Comparison of ENCODE assay signal across 20 mouse cellular contexts in genomic region chr11:96313134-96313533, GRCm38 (mm10). TPM values are rescaled to one million over a fixed set of nuclear protein-coding genes. Genes with fewer than 3 reads are reported as not detected.
DNase-seq lines count a peak whose midpoint lies in the region; ATAC-seq lines count a peak whose summit lies in the region.
"Had no signal": no experiment of that assay in that cellular context is flagged by ENCODE, and none has a peak within 500 bp of the region (broad histone marks: within the 10 kb centered on the region; RNA-seq: fewer than 3 reads in every experiment).

No protein-coding gene starts in this region.

- ATAC-seq in lung, embryonic 15.5 days (ENCODE audit: borderline replicate concordance, extremely low read depth, low FRiP score, low TSS enrichment) = no peak
- ATAC-seq in hindbrain, embryonic 15.5 days (ENCODE audit: low FRiP score, low read depth) = no peak
- ATAC-seq in intestine, embryonic 16.5 days = no peak
- no peak for ATAC-seq in stomach, embryonic 16.5 days (ENCODE audit: insufficient read depth, low FRiP score)
- ATAC-seq: forebrain, embryonic 14.5 days had no signal

- intact Hi-C loops in heart, postnatal 25 days (cut with DNase I) = no loop called here

- peak overlapping the region; percentile 67; the same call in 1 of the 2 replicates for H3K9ac ChIP-seq in lung, embryonic 15.5 days
- peak overlapping the region; percentile 47; the same call in 1 of the 2 replicates for H3K9ac ChIP-seq in hindbrain, embryonic 15.5 days
- peak overlapping the region; percentile 81 for H3K9ac ChIP-seq in intestine, embryonic 16.5 days (ENCODE audit: low read depth, low read length)
- H3K9ac ChIP-seq in stomach, embryonic 16.5 days (ENCODE audit: low read length) = no peak overlapping the region
- H3K9ac ChIP-seq: embryonic facial prominence, embryonic 13.5 days; limb, embryonic 13.5 days; midbrain, embryonic 12.5 days had no signal

- 0 out of 2 replicates have a peak overlapping the region, but pooled peaks have one; percentile 47 for H3K4me3 ChIP-seq in lung, embryonic 15.5 days
- peak overlapping the region; percentile 47 for H3K4me3 ChIP-seq in hindbrain, embryonic 15.5 days
- H3K4me3 ChIP-seq in intestine, embryonic 16.5 days (ENCODE audit: low read length) = 0 out of 2 replicates have a peak overlapping the region, but pooled peaks have one; percentile 50
- H3K4me3 ChIP-seq in stomach, embryonic 16.5 days (replicated peaks; ENCODE audit: low read length) = no peak overlapping the region
- H3K4me3 ChIP-seq: embryonic facial prominence, embryonic 13.5 days; gastrocnemius, adult 2 months; heart, adult 2 months; left cerebral cortex, adult 2 months; limb, embryonic 13.5 days; midbrain, embryonic 12.5 days had no signal

- no peak for DNase-seq in lung, postnatal 10 days
- no peak for DNase-seq in heart, postnatal 25 days (ENCODE audit: low spot score)
- DNase-seq in heart, adult 8-10 months (ENCODE audit: low spot score) = no peak
- DNase-seq: adrenal gland, postnatal 36 days; gastrocnemius, adult 2 months; heart, adult 2 months; heart, postnatal 10 days; lung, postnatal 14 days; thymus, adult 2 months had no signal

- peak overlapping the region; percentile 99 for H3K27ac ChIP-seq in lung, embryonic 15.5 days
- peak overlapping the region; percentile 96 for H3K27ac ChIP-seq in hindbrain, embryonic 15.5 days (replicated peaks)
- peak overlapping the region; percentile 93; the same call in 1 of the 2 replicates for H3K27ac ChIP-seq in intestine, embryonic 16.5 days (ENCODE audit: low read length)
- 0 out of 2 replicates have a peak overlapping the region, but pooled peaks have one; percentile 88 for H3K27ac ChIP-seq in stomach, embryonic 16.5 days (ENCODE audit: low read length)
- H3K27ac ChIP-seq: embryonic facial prominence, embryonic 13.5 days; heart, adult 2 months; left cerebral cortex, adult 2 months; limb, embryonic 13.5 days; midbrain, embryonic 12.5 days had no signal

- H3K36me3 ChIP-seq in lung, embryonic 15.5 days = no peaks in the 10 kb centered on the region
- no peaks in the 10 kb centered on the region for H3K36me3 ChIP-seq in hindbrain, embryonic 15.5 days
- H3K36me3 ChIP-seq in intestine, embryonic 16.5 days (ENCODE audit: control insufficient read depth, insufficient read depth, low read length) = no peaks in the 10 kb centered on the region
- no peaks in the 10 kb centered on the region for H3K36me3 ChIP-seq in stomach, embryonic 16.5 days (ENCODE audit: control insufficient read depth, insufficient read depth, low read length)
- H3K36me3 ChIP-seq: embryonic facial prominence, embryonic 13.5 days; limb, embryonic 13.5 days; midbrain, embryonic 12.5 days had no signal

- H3K4me1 ChIP-seq in lung, embryonic 15.5 days = peaks cover 47% of the 10 kb centered on the region
- peaks cover 12% of the 10 kb centered on the region for H3K4me1 ChIP-seq in hindbrain, embryonic 15.5 days (replicated peaks)
- peaks cover 27% of the 10 kb centered on the region for H3K4me1 ChIP-seq in intestine, embryonic 16.5 days (ENCODE audit: control insufficient read depth, insufficient read depth, low read length)
- H3K4me1 ChIP-seq in stomach, embryonic 16.5 days (ENCODE audit: control insufficient read depth, insufficient read depth, low read length) = peaks cover 9% of the 10 kb centered on the region; the same call in 1 of the 2 replicates
- H3K4me1 ChIP-seq: embryonic facial prominence, embryonic 13.5 days had no signal

- peak overlapping the region; percentile 70 for H3K4me2 ChIP-seq in lung, embryonic 15.5 days
- peak overlapping the region; percentile 59 for H3K4me2 ChIP-seq in hindbrain, embryonic 15.5 days
- H3K4me2 ChIP-seq in intestine, embryonic 16.5 days (ENCODE audit: low read depth, low read length) = peak overlapping the region; percentile 79
- H3K4me2 ChIP-seq in stomach, embryonic 16.5 days (ENCODE audit: low read depth, low read length) = peak overlapping the region; percentile 87
- H3K4me2 ChIP-seq: embryonic facial prominence, embryonic 13.5 days; limb, embryonic 13.5 days; midbrain, embryonic 12.5 days had no signal

- no peaks in the 10 kb centered on the region for H3K9me3 ChIP-seq in lung, embryonic 15.5 days
- no peaks in the 10 kb centered on the region for H3K9me3 ChIP-seq in hindbrain, embryonic 15.5 days
- H3K9me3 ChIP-seq in intestine, embryonic 16.5 days (ENCODE audit: control insufficient read depth, low read length) = no peaks in the 10 kb centered on the region
- H3K9me3 ChIP-seq in stomach, embryonic 16.5 days (replicated peaks; ENCODE audit: control insufficient read depth, low read length) = no peaks in the 10 kb centered on the region
- H3K9me3 ChIP-seq: embryonic facial prominence, embryonic 13.5 days; limb, embryonic 13.5 days; midbrain, embryonic 12.5 days had no signal

- H3K27me3 ChIP-seq in lung, embryonic 15.5 days = peaks cover 82% of the 10 kb centered on the region
- H3K27me3 ChIP-seq in hindbrain, embryonic 15.5 days = peaks cover 78% of the 10 kb centered on the region
- H3K27me3 ChIP-seq in intestine, embryonic 16.5 days (replicated peaks; ENCODE audit: control insufficient read depth, insufficient read depth, low read length) = no peaks in the 10 kb centered on the region
- no peaks in the 10 kb centered on the region; the same call in 1 of the 2 replicates for H3K27me3 ChIP-seq in stomach, embryonic 16.5 days (ENCODE audit: control insufficient read depth, insufficient read depth, low read length)

- WGBS in lung, embryonic 15.5 days = 44% methylated on average over 2 of the region's 2 CpGs
- 20% methylated on average over 2 of the region's 2 CpGs for WGBS in hindbrain, embryonic 15.5 days
- 53% methylated on average over 2 of the region's 2 CpGs for WGBS in intestine, embryonic 16.5 days
- 48% methylated on average over 2 of the region's 2 CpGs for WGBS in stomach, embryonic 16.5 days

RNA-seq across cellular contexts. Expression of gene Hoxb4, which starts 4.9 kb away (rescaled TPM):
- polyA plus RNA-seq in lung, embryonic 15.5 days (2015; fragmentation: Nextera tagmentation; extraction: Ambion mirVana) = 4.3 and 4.4 TPM in 2 replicates
- 3.5 and 3.8 TPM in 2 replicates for polyA plus RNA-seq in hindbrain, embryonic 15.5 days (2015; fragmentation: Nextera tagmentation; extraction: Ambion mirVana)
- polyA plus RNA-seq in intestine, embryonic 16.5 days (2015; fragmentation: Nextera tagmentation; extraction: Ambion mirVana) = 1.8 and 2.0 TPM in 2 replicates
- 2.2 and 2.7 TPM in 2 replicates for polyA plus RNA-seq in stomach, embryonic 16.5 days (2015; fragmentation: Nextera tagmentation; extraction: Ambion mirVana)
- total RNA-seq in heart, postnatal 25 days (2021) = under 1 TPM; 0.57 to 0.59 TPM
- total RNA-seq in heart, adult 8-10 months (2022) = under 1 TPM; 0.35 to 0.63 (median 0.53) TPM
- total RNA-seq: layer of hippocampus, adult 18-20 months; left cerebral cortex, adult 2 months had no signal
- polyA plus RNA-seq: forebrain, embryonic 14.5 days; midbrain, embryonic 12.5 days had no signal

RNA-seq across cellular contexts. Expression of gene Hoxb3, which starts 10.0 kb away (rescaled TPM):
- polyA plus RNA-seq in lung, embryonic 15.5 days (2015; fragmentation: Nextera tagmentation; extraction: Ambion mirVana) = 3.0 and 3.8 TPM in 2 replicates
- 12.8 and 13.2 TPM in 2 replicates for polyA plus RNA-seq in hindbrain, embryonic 15.5 days (2015; fragmentation: Nextera tagmentation; extraction: Ambion mirVana)
- polyA plus RNA-seq in intestine, embryonic 16.5 days (2015; fragmentation: Nextera tagmentation; extraction: Ambion mirVana) = 1.4 and 1.5 TPM in 2 replicates
- polyA plus RNA-seq in stomach, embryonic 16.5 days (2015; fragmentation: Nextera tagmentation; extraction: Ambion mirVana) = 0.99 and 1.5 TPM in 2 replicates
- under 1 TPM; 0.36 to 0.45 TPM for total RNA-seq in heart, postnatal 25 days (2021)
- under 1 TPM; 0.25 to 0.37 (median 0.30) TPM for total RNA-seq in heart, adult 8-10 months (2022)
- total RNA-seq: layer of hippocampus, adult 18-20 months; left cerebral cortex, adult 2 months had no signal
- polyA plus RNA-seq: embryonic facial prominence, embryonic 13.5 days; forebrain, embryonic 14.5 days; midbrain, embryonic 12.5 days had no signal

RNA-seq across cellular contexts. Expression of gene Hoxb5, which starts 10.0 kb away (rescaled TPM):
- polyA plus RNA-seq in lung, embryonic 15.5 days (2015; fragmentation: Nextera tagmentation; extraction: Ambion mirVana) = 46.1 and 54.1 TPM in 2 replicates
- polyA plus RNA-seq in hindbrain, embryonic 15.5 days (2015; fragmentation: Nextera tagmentation; extraction: Ambion mirVana) = 115 and 140 TPM in 2 replicates
- polyA plus RNA-seq in intestine, embryonic 16.5 days (2015; fragmentation: Nextera tagmentation; extraction: Ambion mirVana) = 26.4 and 28.7 TPM in 2 replicates
- 13.8 TPM in 2 replicates for polyA plus RNA-seq in stomach, embryonic 16.5 days (2015; fragmentation: Nextera tagmentation; extraction: Ambion mirVana)
- total RNA-seq in heart, postnatal 25 days (2021) = under 1 TPM; 0.10 to 0.14 TPM
- under 1 TPM in 1 of 4 experiments, not detected in 3; 0.11 TPM for total RNA-seq in heart, adult 8-10 months (2022)
- total RNA-seq: common myeloid progenitor, adult 5-6 weeks; layer of hippocampus, adult 18-20 months; left cerebral cortex, adult 2 months had no signal
- polyA plus RNA-seq: forebrain, embryonic 14.5 days; midbrain, embryonic 12.5 days had no signal

RNA-seq across cellular contexts. Expression of gene Hoxb6, which starts 20.9 kb away (rescaled TPM):
- 15.2 and 16.9 TPM in 2 replicates for polyA plus RNA-seq in lung, embryonic 15.5 days (2015; fragmentation: Nextera tagmentation; extraction: Ambion mirVana)
- polyA plus RNA-seq in hindbrain, embryonic 15.5 days (2015; fragmentation: Nextera tagmentation; extraction: Ambion mirVana) = 52.1 and 66.7 TPM in 2 replicates
- 11.1 and 11.3 TPM in 2 replicates for polyA plus RNA-seq in intestine, embryonic 16.5 days (2015; fragmentation: Nextera tagmentation; extraction: Ambion mirVana)
- polyA plus RNA-seq in stomach, embryonic 16.5 days (2015; fragmentation: Nextera tagmentation; extraction: Ambion mirVana) = 5.6 and 8.3 TPM in 2 replicates
- not detected for total RNA-seq in heart, postnatal 25 days (2021)
- not detected for total RNA-seq in heart, adult 8-10 months (2022)
- total RNA-seq: common myeloid progenitor, adult 5-6 weeks; heart, adult 2 months; heart, postnatal 10 days; layer of hippocampus, adult 18-20 months; left cerebral cortex, adult 2 months had no signal
- polyA plus RNA-seq: forebrain, embryonic 14.5 days; heart, adult 2 months; midbrain, embryonic 12.5 days had no signal

RNA-seq across cellular contexts. Expression of gene Hoxb7, which starts 26.7 kb away (rescaled TPM):
- 2.5 and 3.0 TPM in 2 replicates for polyA plus RNA-seq in lung, embryonic 15.5 days (2015; fragmentation: Nextera tagmentation; extraction: Ambion mirVana)
- polyA plus RNA-seq in hindbrain, embryonic 15.5 days (2015; fragmentation: Nextera tagmentation; extraction: Ambion mirVana) = 26.5 and 33.6 TPM in 2 replicates
- 10.0 and 11.3 TPM in 2 replicates for polyA plus RNA-seq in intestine, embryonic 16.5 days (2015; fragmentation: Nextera tagmentation; extraction: Ambion mirVana)
- polyA plus RNA-seq in stomach, embryonic 16.5 days (2015; fragmentation: Nextera tagmentation; extraction: Ambion mirVana) = 6.3 and 8.3 TPM in 2 replicates
- total RNA-seq in heart, postnatal 25 days (2021) = not detected
- total RNA-seq in heart, adult 8-10 months (2022) = not detected
- total RNA-seq: common myeloid progenitor, adult 5-6 weeks; heart, adult 2 months; heart, postnatal 10 days; layer of hippocampus, adult 18-20 months; left cerebral cortex, adult 2 months had no signal
- polyA plus RNA-seq: forebrain, embryonic 14.5 days; heart, adult 2 months; midbrain, embryonic 12.5 days had no signal
